In the genomic region with DNA sequence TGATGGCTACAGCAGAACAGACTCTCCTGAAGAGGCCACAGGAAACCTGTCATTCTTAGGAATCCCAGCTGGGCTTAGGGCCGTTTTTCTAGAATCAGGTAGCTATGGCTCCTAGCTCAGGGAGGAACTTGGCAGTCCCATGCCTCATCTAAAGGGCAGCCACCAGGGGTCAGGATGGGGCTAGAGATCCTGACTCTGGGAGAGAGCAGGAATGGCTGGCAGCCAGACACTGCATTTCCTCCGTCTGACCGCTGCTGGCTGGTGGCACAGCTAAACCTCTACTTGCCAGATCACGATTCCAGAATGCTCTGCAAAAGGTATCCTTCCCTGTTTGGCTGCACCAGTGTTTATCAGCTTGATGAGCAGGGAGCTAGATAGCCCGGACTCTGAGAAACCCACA, we compare ENCODE assay signal across 8 mouse cellular contexts. TPM values are rescaled to one million over a fixed set of nuclear protein-coding genes. Genes with fewer than 3 reads are reported as not detected.
DNase-seq lines count a peak whose midpoint lies in the region; ATAC-seq lines count a peak whose summit lies in the region.

No protein-coding gene starts in this region.

- no peak overlapping the region for H3K4me3 ChIP-seq in limb, embryonic 11.5 days (ENCODE audit: low read depth, low read length)
- H3K4me3 ChIP-seq in midbrain, embryonic 10.5 days, result no peak overlapping the region; the same call in 1 of the 2 replicates

- ATAC-seq in hematopoietic stem cell, adult 5-6 weeks (replicated peaks in 1 of 2; ENCODE audit: insufficient read depth in 1 of 2, low FRiP score in 2 of 2, low TSS enrichment in 1 of 2, low read depth in 1 of 2, poor library complexity in 2 of 2, severe bottlenecking in 2 of 2), result peak; percentile 80 to 84
- ATAC-seq in limb, embryonic 11.5 days (ENCODE audit: insufficient number of reproducible peaks, low FRiP score, low TSS enrichment, low read depth), result peak; percentile 70; the same call in 1 of the 2 replicates

- 9% methylated on average over 5 of the region's 5 CpGs for WGBS in limb, embryonic 11.5 days
- 11% methylated on average over 5 of the region's 5 CpGs for WGBS in midbrain, embryonic 10.5 days

- H3K36me3 ChIP-seq in limb, embryonic 11.5 days (ENCODE audit: control insufficient read depth, insufficient read depth, low read length), result no peaks in the 10 kb centered on the region
- no peaks in the 10 kb centered on the region for H3K36me3 ChIP-seq in midbrain, embryonic 10.5 days

- peak; percentile 64 for DNase-seq in ovary, adult 18-20 months (ENCODE audit: low spot score)
- no peak for DNase-seq in ovary, postnatal 10 days (ENCODE audit: low spot score)
- peak; percentile 94 for DNase-seq in cerebellum, adult 9-10 months
- peak; percentile 82 for DNase-seq in forelimb bud, embryonic 11.5 days (ENCODE audit: low read depth, low spot score)
- peak; percentile 86 for DNase-seq in limb, embryonic 11.5 days (ENCODE audit: low spot score)
- DNase-seq in midbrain, embryonic 10.5 days (ENCODE audit: low spot score), result peak; percentile 83
- DNase-seq in testis, postnatal 10 days (ENCODE audit: low spot score), result peak; percentile 91

- peaks cover 11% of the 10 kb centered on the region for H3K27me3 ChIP-seq in limb, embryonic 11.5 days (ENCODE audit: control insufficient read depth, insufficient read depth, low read length)
- H3K27me3 ChIP-seq in midbrain, embryonic 10.5 days (ENCODE audit: low read depth, poor library complexity, severe bottlenecking), result peaks cover 19% of the 10 kb centered on the region

- H3K4me2 ChIP-seq in limb, embryonic 11.5 days (ENCODE audit: low read depth, severe bottlenecking), result peak overlapping the region; percentile 31; the same call in 1 of the 2 replicates

- H3K27ac ChIP-seq in limb, embryonic 11.5 days (replicated peaks; ENCODE audit: low read depth, low read length), result no peak overlapping the region
- no peak overlapping the region for H3K27ac ChIP-seq in midbrain, embryonic 10.5 days (replicated peaks)

- no peaks in the 10 kb centered on the region for H3K9me3 ChIP-seq in limb, embryonic 11.5 days (ENCODE audit: control insufficient read depth, low read length)
- H3K9me3 ChIP-seq in midbrain, embryonic 10.5 days (replicated peaks), result no peaks in the 10 kb centered on the region

- peaks cover 8% of the 10 kb centered on the region; the same call in 1 of the 2 replicates for H3K4me1 ChIP-seq in limb, embryonic 11.5 days (ENCODE audit: control insufficient read depth, insufficient read depth, low read length)
- H3K4me1 ChIP-seq in midbrain, embryonic 10.5 days, result peaks cover 16% of the 10 kb centered on the region

- peak overlapping the region; percentile 13; the same call in 1 of the 2 replicates for H3K9ac ChIP-seq in limb, embryonic 11.5 days (ENCODE audit: low read length)

RNA-seq across cellular contexts. Expression of a gene that starts 5.2 kb away (rescaled TPM):
- total RNA-seq in hematopoietic stem cell, adult 5-6 weeks (2017), result not detected in 2 replicates
- 0.17 and 0.18 TPM in 2 replicates for polyA plus RNA-seq in limb, embryonic 11.5 days (2014; fragmentation: Nextera tagmentation; extraction: Ambion mirVana)
- polyA plus RNA-seq in midbrain, embryonic 10.5 days (2016; fragmentation: Nextera tagmentation; extraction: Ambion mirVana), result 0.53 and 1.2 TPM in 2 replicates

RNA-seq across cellular contexts. Expression of a gene that starts 15.6 kb away (rescaled TPM):
- 17.2 and 23.9 TPM in 2 replicates for total RNA-seq in hematopoietic stem cell, adult 5-6 weeks (2017)
- polyA plus RNA-seq in limb, embryonic 11.5 days (2014; fragmentation: Nextera tagmentation; extraction: Ambion mirVana), result 9.9 and 10.6 TPM in 2 replicates
- 12.7 and 15.0 TPM in 2 replicates for polyA plus RNA-seq in midbrain, embryonic 10.5 days (2016; fragmentation: Nextera tagmentation; extraction: Ambion mirVana)

RNA-seq across cellular contexts. Expression of a gene that starts 27.4 kb away (rescaled TPM):
- total RNA-seq in hematopoietic stem cell, adult 5-6 weeks (2017), result 9.0 and 17.9 TPM in 2 replicates
- polyA plus RNA-seq in limb, embryonic 11.5 days (2014; fragmentation: Nextera tagmentation; extraction: Ambion mirVana), result 22.3 and 23.1 TPM in 2 replicates
- 28.1 and 30.8 TPM in 2 replicates for polyA plus RNA-seq in midbrain, embryonic 10.5 days (2016; fragmentation: Nextera tagmentation; extraction: Ambion mirVana)

RNA-seq across cellular contexts. Expression of a gene that starts 29.8 kb away (rescaled TPM):
- 3.1 and 3.8 TPM in 2 replicates for total RNA-seq in hematopoietic stem cell, adult 5-6 weeks (2017)
- 4.8 and 5.5 TPM in 2 replicates for polyA plus RNA-seq in limb, embryonic 11.5 days (2014; fragmentation: Nextera tagmentation; extraction: Ambion mirVana)
- 7.6 and 12.5 TPM in 2 replicates for polyA plus RNA-seq in midbrain, embryonic 10.5 days (2016; fragmentation: Nextera tagmentation; extraction: Ambion mirVana)
